Mouse (Mus musculus) small intestine, adult 2 months (tissue): ENCODE data around the gene Slc50a1. TPM values are rescaled to one million over a fixed set of nuclear protein-coding genes. Genes with fewer than 3 reads are reported as not detected.

Experiments
- H3K27ac ChIP-seq: fragments of 200-500 bp; 2 replicates; pipeline ENCODE4 v1.5.1; 2012; ENCODE audit warnings: low read depth, low read length, control low read depth, inconsistent platforms; ENCODE audit not compliant: insufficient read depth
- H3K27me3 ChIP-seq: fragments of 200-500 bp; 2 replicates; pipeline ENCODE4 v1.6.1; 2012; ENCODE audit warnings: mild to moderate bottlenecking, moderate library complexity, low read length, inconsistent platforms; ENCODE audit not compliant: control insufficient read depth, insufficient read depth
- H3K36me3 ChIP-seq: fragments of 200-500 bp; 2 replicates; pipeline ENCODE4 v1.6.1; 2012; ENCODE audit warnings: mild to moderate bottlenecking, low read length, control low read depth, inconsistent platforms; ENCODE audit not compliant: control insufficient read depth, insufficient read depth
- H3K4me1 ChIP-seq: fragments of 200-500 bp; 2 replicates; pipeline ENCODE4 v1.6.1; 2012; ENCODE audit warnings: low read length, inconsistent platforms, mixed read lengths; ENCODE audit not compliant: control insufficient read depth, insufficient read depth, insufficient read length
- H3K4me3 ChIP-seq: fragments of 200-500 bp; 2 replicates; pipeline ENCODE4 v1.5.1; 2012; ENCODE audit warnings: low read depth, mild to moderate bottlenecking, control low read depth, inconsistent platforms, low read length, moderate library complexity
- CTCF ChIP-seq: fragments of 200-500 bp; IDR thresholded peaks from 2 replicates; pipeline ENCODE4 v1.5.1; 2012; ENCODE audit warnings: low read depth, mild to moderate bottlenecking, control low read depth, inconsistent platforms, low read length, moderate library complexity, mixed read lengths; ENCODE audit not compliant: insufficient replicate concordance, insufficient read length; ENCODE audit errors: extremely low read depth
- POLR2A ChIP-seq: fragments of 200-500 bp; IDR thresholded peaks from 2 replicates; pipeline ENCODE4 v1.6.1; 2012; ENCODE audit warnings: low read depth, mild to moderate bottlenecking, control low read depth, inconsistent platforms, low read length, moderate library complexity
- WGBS: fragments of 180-500 bp; shearing (Covaris S2); methylation state at CpG from one replicate; pipeline ENCODE4 v1.1.7; 2018; 5-methylcytosine and 5-hydroxymethylcytosine counted together
- polyA plus RNA-seq: library from polyadenylated mRNA; depleted of rRNA; stranded (reverse); fragments of >200 nt; gene quantifications from 2 replicates; pipeline ENCODE4 v1.2.3, GENCODE M21; 2012

Gene Slc50a1
- polyA plus RNA-seq, 1 experiment = 97.3 TPM

DNA sequence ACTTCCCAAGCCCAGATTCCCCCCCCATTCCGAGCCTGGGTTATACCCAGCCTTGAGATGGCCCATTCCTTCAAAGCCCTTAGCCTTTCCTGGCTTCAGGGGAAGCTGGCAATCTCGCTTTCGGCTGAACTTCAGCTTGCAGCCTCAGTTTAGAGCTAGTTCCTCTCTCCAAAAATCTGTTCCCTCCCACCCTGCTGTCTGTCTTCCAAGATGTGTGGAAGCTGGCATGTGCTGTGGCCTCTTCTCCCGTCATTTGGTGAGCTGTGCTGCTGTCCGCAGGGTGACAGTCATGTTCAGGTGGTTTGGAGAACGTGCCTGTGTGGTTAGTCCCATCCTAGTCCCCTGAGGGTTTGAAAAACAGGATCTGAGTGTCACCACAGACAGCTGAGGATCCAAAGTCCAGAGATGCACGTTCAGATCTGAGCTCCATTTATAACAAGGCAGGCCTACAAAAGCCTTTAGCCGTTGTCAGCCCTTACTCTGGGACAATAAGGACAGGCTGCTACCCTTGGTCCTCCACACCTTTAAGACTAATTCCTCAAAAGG is 25.4 kb upstream of the Slc50a1 start:
- 59% methylated on average over 8 of the region's 8 CpGs for WGBS
- TF ChIP-seq POLR2A (no peak), CTCF (no peak)
- Histone ChIP-seq H3K4me3 (no peak overlapping the region), H3K36me3 (no peaks in the 10 kb centered on the region), H3K27ac (peak overlapping the region; percentile 29; the same call in 1 of the 2 replicates), H3K27me3 (no peaks in the 10 kb centered on the region), H3K4me1 (peaks cover 31% of the 10 kb centered on the region)

DNA sequence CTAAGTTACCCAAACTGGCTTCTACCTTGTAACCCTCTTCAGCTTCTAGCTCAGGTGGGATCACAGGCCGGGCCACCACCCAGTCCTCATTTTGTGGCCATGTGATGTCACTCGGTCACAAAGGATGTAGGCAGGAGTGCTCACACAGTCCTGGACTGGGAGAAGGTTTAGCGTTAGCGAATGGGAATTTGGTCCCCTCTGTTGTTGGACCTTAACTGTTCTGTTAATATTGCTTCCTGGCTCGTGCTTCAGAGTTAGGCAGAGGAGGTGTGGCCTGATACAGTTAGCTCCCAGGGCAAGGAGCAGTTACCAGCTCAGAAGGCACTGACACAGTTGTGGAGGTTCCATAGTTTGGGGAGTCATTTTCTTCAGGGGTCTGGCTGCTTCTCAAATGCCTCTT is 23.8 kb upstream of the Slc50a1 start:
- WGBS = 35% methylated on average over 5 of the region's 5 CpGs

DNA sequence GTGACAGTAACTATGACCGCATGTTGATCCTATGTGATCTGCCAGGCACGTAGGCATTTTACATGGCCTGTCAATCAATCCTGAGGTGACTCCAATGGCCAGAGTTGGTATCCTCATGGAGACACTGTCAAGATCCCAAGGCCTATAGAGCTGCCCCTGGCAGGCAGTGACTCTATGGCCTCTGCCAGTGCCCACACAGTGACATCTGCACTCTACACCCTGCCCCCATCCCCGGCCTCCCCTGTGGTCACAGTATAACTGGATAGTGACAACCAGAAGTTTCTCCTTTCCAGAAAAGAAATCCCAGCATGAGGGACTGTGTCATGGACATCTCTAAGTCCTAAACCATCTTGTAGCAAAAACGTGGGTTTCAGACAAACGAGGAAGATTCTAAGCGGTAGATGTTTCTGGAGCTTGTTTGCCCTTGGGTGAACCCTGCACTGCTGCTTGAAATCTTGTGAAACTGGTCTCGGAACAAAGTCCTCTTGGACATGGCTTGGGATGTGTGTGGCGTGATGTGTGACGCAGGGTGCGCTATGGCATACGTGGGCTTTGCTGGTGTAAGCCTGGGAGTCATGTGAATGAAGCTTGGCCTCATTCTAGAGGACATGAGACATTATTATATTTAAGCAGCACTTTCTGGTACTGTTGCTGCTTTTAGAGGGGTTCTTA is 23.0 kb upstream of the Slc50a1 start:
- peaks cover 32% of the 10 kb centered on the region for H3K4me1 ChIP-seq
- WGBS = 35% methylated on average over 11 of the region's 11 CpGs
- H3K36me3 ChIP-seq = no peaks in the 10 kb centered on the region
- H3K27me3 ChIP-seq = no peaks in the 10 kb centered on the region
- TF ChIP-seq POLR2A (no peak), CTCF (no peak)
- H3K4me3 ChIP-seq = no peak overlapping the region
- H3K27ac ChIP-seq = peak overlapping the region; percentile 85

More for the DNA sequence above, 23.8 kb upstream of the Slc50a1 start:
- Histone ChIP-seq H3K27me3 (no peaks in the 10 kb centered on the region), H3K4me1 (peaks cover 28% of the 10 kb centered on the region), H3K4me3 (no peak overlapping the region), H3K27ac (peak overlapping the region; percentile 85), H3K36me3 (no peaks in the 10 kb centered on the region)
- TF ChIP-seq POLR2A = no peak
- TF ChIP-seq CTCF = no peak

DNA sequence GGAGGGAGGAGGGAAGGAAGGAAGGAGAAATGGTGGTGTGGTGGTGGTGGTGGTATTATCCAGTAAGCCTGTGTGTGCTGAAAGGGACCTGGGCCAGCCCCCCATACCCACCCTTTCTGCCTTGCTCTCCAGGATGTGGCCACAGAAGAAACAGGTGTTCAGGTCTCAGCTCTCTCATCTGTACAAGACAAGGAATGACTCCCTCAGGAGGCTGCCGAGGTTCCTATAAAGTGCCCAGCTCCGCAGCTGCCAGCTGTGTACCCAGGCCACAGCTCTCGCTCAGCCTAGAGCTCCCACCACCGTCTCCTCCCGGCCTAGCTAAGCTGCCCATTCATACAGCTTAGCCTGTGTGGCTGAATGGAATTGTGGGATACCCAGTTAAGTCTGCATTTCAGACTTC is 21.9 kb upstream of the Slc50a1 start:
- Histone ChIP-seq H3K4me3 (no peak overlapping the region), H3K36me3 (no peaks in the 10 kb centered on the region), H3K4me1 (peaks cover 35% of the 10 kb centered on the region), H3K27me3 (no peaks in the 10 kb centered on the region), H3K27ac (no peak overlapping the region)
- TF ChIP-seq POLR2A = no peak
- no peak for TF ChIP-seq CTCF
- WGBS = 64% methylated on average over 5 of the region's 5 CpGs

- WGBS = 66% methylated on average over 10 of the region's 10 CpGs
- no peak overlapping the region for H3K27ac ChIP-seq
- no peaks in the 10 kb centered on the region for H3K36me3 ChIP-seq
- peaks cover 35% of the 10 kb centered on the region for H3K4me1 ChIP-seq
- no peaks in the 10 kb centered on the region for H3K27me3 ChIP-seq
- no peak overlapping the region for H3K4me3 ChIP-seq
- TF ChIP-seq CTCF (no peak), POLR2A (no peak)
Observed at GRCm38 (mm10) chr3:89291874-89292273, 21.5 kb upstream of the Slc50a1 start.

- Histone ChIP-seq H3K36me3 (no peaks in the 10 kb centered on the region), H3K4me3 (no peak overlapping the region), H3K4me1 (peaks cover 30% of the 10 kb centered on the region), H3K27me3 (no peaks in the 10 kb centered on the region), H3K27ac (peak overlapping the region; percentile 55)
- WGBS = 12% methylated on average over 7 of the region's 7 CpGs
- TF ChIP-seq POLR2A (no peak), CTCF (no peak)
Observed at GRCm38 (mm10) chr3:89288503-89288928, 18.1 kb upstream of the Slc50a1 start.

DNA sequence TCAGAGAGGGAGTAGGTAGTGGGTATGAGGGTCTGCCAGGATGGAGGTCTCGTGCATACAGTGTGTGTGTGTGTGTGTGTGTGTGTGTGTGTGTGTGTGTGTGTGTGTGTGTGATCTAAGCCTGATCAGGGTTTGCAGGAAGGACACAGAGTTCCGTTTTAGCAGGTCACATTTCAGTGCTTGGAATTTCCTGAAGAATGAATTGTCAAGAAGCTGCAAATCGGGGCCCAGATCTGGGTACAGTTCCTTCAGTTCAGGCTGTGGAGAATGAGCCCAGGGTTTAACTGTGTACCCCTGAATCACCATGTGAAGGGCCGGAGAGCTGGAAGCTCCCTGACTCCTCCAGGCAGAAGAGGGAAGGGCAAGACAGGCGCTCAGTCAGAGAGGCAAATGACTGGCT is 16.9 kb upstream of the Slc50a1 start:
- 76% methylated on average over 5 of the region's 5 CpGs for WGBS
- TF ChIP-seq POLR2A (no peak), CTCF (no peak)
- no peaks in the 10 kb centered on the region for H3K27me3 ChIP-seq
- no peak overlapping the region for H3K27ac ChIP-seq
- no peak overlapping the region for H3K4me3 ChIP-seq
- H3K36me3 ChIP-seq = no peaks in the 10 kb centered on the region
- H3K4me1 ChIP-seq = peaks cover 21% of the 10 kb centered on the region
